Mouse (Mus musculus): ENCODE measurements around the gene Olfr64.

GRCm38 (mm10) chr7:103928525-103928924, 34.2 kb upstream of the Olfr64 start, which contains the start of gene Olfr631:
- TF ChIP-seq EP300 (IDR thresholded peaks at IDR 0.05; ENCODE audit: low read depth) (no peak), CTCF (IDR thresholded peaks at IDR 0.05; ENCODE audit: low read depth) (no peak)
